Mouse (Mus musculus): Measurements from ENCODE around the gene Apod. TPM values are rescaled to one million over a fixed set of nuclear protein-coding genes. Genes with fewer than 3 reads are reported as not detected.

The Apod gene
- polyA plus RNA-seq, 2 experiments, result 40.8 to 69.9 TPM

GRCm38 (mm10) chr16:31281981-31282380 is 32.6 kb downstream of the Apod start:
- no peak overlapping the region for H3K9ac ChIP-seq (ENCODE audit: low read depth, low read length, severe bottlenecking)

GRCm38 (mm10) chr16:31280176-31280575 is 34.4 kb downstream of the Apod start:
- ATAC-seq (ENCODE audit: low FRiP score, low read depth), result no peak

More at GRCm38 (mm10) chr16:31281981-31282380, 32.6 kb downstream of the Apod start:
- Histone ChIP-seq H3K4me2 (replicated peaks; ENCODE audit: low read depth, low read length, severe bottlenecking) (no peak overlapping the region), H3K27me3 (ENCODE audit: control insufficient read depth, insufficient read depth, low read length) (no peaks in the 10 kb centered on the region), H3K27ac (replicated peaks; ENCODE audit: low read depth, low read length) (no peak overlapping the region), H3K4me3 (replicated peaks; ENCODE audit: low read length) (no peak overlapping the region), H3K36me3 (ENCODE audit: control insufficient read depth, insufficient read depth, low read length) (no peaks in the 10 kb centered on the region), H3K4me1 (ENCODE audit: control insufficient read depth, insufficient read depth, low read length) (peaks cover 1% of the 10 kb centered on the region; the same call in 1 of the 2 replicates), H3K9me3 (ENCODE audit: control insufficient read depth, low read length) (no peaks in the 10 kb centered on the region)
- 66% methylated on average over 2 of the region's 2 CpGs for WGBS
- ATAC-seq (ENCODE audit: low FRiP score, low read depth) (no peak), DNase-seq (ENCODE audit: low spot score) (no peak)
- no peak for TF ChIP-seq POLR2A (IDR thresholded peaks at IDR 0.05; ENCODE audit: borderline replicate concordance, extremely low read depth, insufficient read depth, insufficient read length)

GRCm38 (mm10) chr16:31278581-31278980 is 36.0 kb downstream of the Apod start:
- H3K27me3 ChIP-seq (ENCODE audit: control insufficient read depth, insufficient read depth, low read length), result no peaks in the 10 kb centered on the region
- H3K4me2 ChIP-seq (replicated peaks; ENCODE audit: low read depth, low read length, severe bottlenecking), result no peak overlapping the region
- H3K27ac ChIP-seq (replicated peaks; ENCODE audit: low read depth, low read length), result no peak overlapping the region
- no peak overlapping the region for H3K9ac ChIP-seq (ENCODE audit: low read depth, low read length, severe bottlenecking)
- peaks cover 12% of the 10 kb centered on the region for H3K4me1 ChIP-seq (ENCODE audit: control insufficient read depth, insufficient read depth, low read length)
- ATAC-seq (ENCODE audit: low FRiP score, low read depth), result no peak
- H3K9me3 ChIP-seq (ENCODE audit: control insufficient read depth, low read length), result no peaks in the 10 kb centered on the region
- DNase-seq (ENCODE audit: low spot score), result no peak
- no peaks in the 10 kb centered on the region for H3K36me3 ChIP-seq (ENCODE audit: control insufficient read depth, insufficient read depth, low read length)
- TF ChIP-seq POLR2A (IDR thresholded peaks at IDR 0.05; ENCODE audit: borderline replicate concordance, extremely low read depth, insufficient read depth, insufficient read length), result no peak
- 78% methylated on average over 6 of the region's 6 CpGs for WGBS
- no peak overlapping the region for H3K4me3 ChIP-seq (replicated peaks; ENCODE audit: low read length)

More at GRCm38 (mm10) chr16:31280176-31280575, 34.4 kb downstream of the Apod start:
- H3K27me3 ChIP-seq (ENCODE audit: control insufficient read depth, insufficient read depth, low read length), result no peaks in the 10 kb centered on the region
- no peak overlapping the region for H3K4me2 ChIP-seq (replicated peaks; ENCODE audit: low read depth, low read length, severe bottlenecking)
- H3K4me1 ChIP-seq (ENCODE audit: control insufficient read depth, insufficient read depth, low read length), result peaks cover 7% of the 10 kb centered on the region
- H3K9ac ChIP-seq (ENCODE audit: low read depth, low read length, severe bottlenecking), result no peak overlapping the region
- no peak for DNase-seq (ENCODE audit: low spot score)
- no peak overlapping the region for H3K27ac ChIP-seq (replicated peaks; ENCODE audit: low read depth, low read length)
- no peaks in the 10 kb centered on the region for H3K36me3 ChIP-seq (ENCODE audit: control insufficient read depth, insufficient read depth, low read length)
- TF ChIP-seq POLR2A (IDR thresholded peaks at IDR 0.05; ENCODE audit: borderline replicate concordance, extremely low read depth, insufficient read depth, insufficient read length), result no peak
- WGBS, result 84% methylated on average over 4 of the region's 4 CpGs
- H3K4me3 ChIP-seq (replicated peaks; ENCODE audit: low read length), result no peak overlapping the region
- H3K9me3 ChIP-seq (ENCODE audit: control insufficient read depth, low read length), result no peaks in the 10 kb centered on the region

- TF ChIP-seq POLR2A (IDR thresholded peaks at IDR 0.05; ENCODE audit: borderline replicate concordance, extremely low read depth, insufficient read depth, insufficient read length), result no peak
These were observed 36.5 kb downstream of the Apod start for GRCm38 (mm10) chr16:31278081-31278480.

GRCm38 (mm10) chr16:31276962-31277361 is 37.6 kb downstream of the Apod start:
- peak overlapping the region; percentile 28; the same call in 1 of the 2 replicates for H3K27ac ChIP-seq (replicated peaks; ENCODE audit: low read depth, low read length)
- no peaks in the 10 kb centered on the region for H3K9me3 ChIP-seq (ENCODE audit: control insufficient read depth, low read length)
- H3K27me3 ChIP-seq (ENCODE audit: control insufficient read depth, insufficient read depth, low read length), result no peaks in the 10 kb centered on the region
- DNase-seq (ENCODE audit: low spot score) (no peak), ATAC-seq (ENCODE audit: low FRiP score, low read depth) (no peak)
- no peak overlapping the region for H3K4me2 ChIP-seq (replicated peaks; ENCODE audit: low read depth, low read length, severe bottlenecking)
- H3K36me3 ChIP-seq (ENCODE audit: control insufficient read depth, insufficient read depth, low read length), result no peaks in the 10 kb centered on the region
- 52% methylated on average over 7 of the region's 7 CpGs for WGBS
- peaks cover 27% of the 10 kb centered on the region for H3K4me1 ChIP-seq (ENCODE audit: control insufficient read depth, insufficient read depth, low read length)
- TF ChIP-seq POLR2A (IDR thresholded peaks at IDR 0.05; ENCODE audit: borderline replicate concordance, extremely low read depth, insufficient read depth, insufficient read length), result no peak
- no peak overlapping the region for H3K9ac ChIP-seq (ENCODE audit: low read depth, low read length, severe bottlenecking)
- no peak overlapping the region for H3K4me3 ChIP-seq (replicated peaks; ENCODE audit: low read length)

More at GRCm38 (mm10) chr16:31278081-31278480, 36.5 kb downstream of the Apod start:
- DNase-seq (ENCODE audit: low spot score), result no peak
- Histone ChIP-seq H3K4me3 (replicated peaks; ENCODE audit: low read length) (no peak overlapping the region), H3K36me3 (ENCODE audit: control insufficient read depth, insufficient read depth, low read length) (no peaks in the 10 kb centered on the region), H3K4me2 (replicated peaks; ENCODE audit: low read depth, low read length, severe bottlenecking) (no peak overlapping the region), H3K9me3 (ENCODE audit: control insufficient read depth, low read length) (no peaks in the 10 kb centered on the region), H3K4me1 (ENCODE audit: control insufficient read depth, insufficient read depth, low read length) (peaks cover 17% of the 10 kb centered on the region), H3K27ac (replicated peaks; ENCODE audit: low read depth, low read length) (no peak overlapping the region), H3K9ac (ENCODE audit: low read depth, low read length, severe bottlenecking) (no peak overlapping the region), H3K27me3 (ENCODE audit: control insufficient read depth, insufficient read depth, low read length) (no peaks in the 10 kb centered on the region)
- 42% methylated on average over 2 of the region's 2 CpGs for WGBS
- ATAC-seq (ENCODE audit: low FRiP score, low read depth), result no peak
